Mouse (Mus musculus): ENCODE data around the gene Src.
"Not testable (repeated sequence)": the region's sequence is repeated elsewhere in the genome, so short reads cannot be mapped to it uniquely, and the experiment has no call there.

Gene Src

DNA sequence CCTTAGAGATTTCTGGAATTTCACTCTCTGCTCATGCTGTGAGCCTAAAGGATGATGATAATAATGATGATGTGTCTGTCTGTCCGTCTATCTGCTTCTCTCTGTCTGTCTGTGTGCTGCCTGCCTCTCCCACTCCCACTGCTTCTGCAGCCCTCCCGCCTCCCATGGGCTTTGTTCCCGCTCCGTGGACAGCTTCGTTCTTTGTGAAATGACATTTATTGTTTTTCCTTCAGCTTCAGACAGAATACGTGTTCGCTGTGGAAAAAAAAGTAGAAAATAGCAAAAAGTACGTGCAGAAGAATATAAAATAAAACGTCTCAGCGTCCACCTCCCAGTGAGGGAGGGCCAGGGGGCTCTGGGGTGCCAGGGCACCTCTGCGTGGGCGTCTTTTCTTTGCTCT, 64.5 kb downstream of the Src start:
- no peak for DNase-seq

GRCm38 (mm10) chr2:157486559-157486958, 68.3 kb downstream of the Src start:
- DNase-seq, result not testable (repeated sequence)

- DNase-seq, result no peak
Observed at GRCm38 (mm10) chr2:157486981-157487656, 68.9 kb downstream of the Src start.

DNA sequence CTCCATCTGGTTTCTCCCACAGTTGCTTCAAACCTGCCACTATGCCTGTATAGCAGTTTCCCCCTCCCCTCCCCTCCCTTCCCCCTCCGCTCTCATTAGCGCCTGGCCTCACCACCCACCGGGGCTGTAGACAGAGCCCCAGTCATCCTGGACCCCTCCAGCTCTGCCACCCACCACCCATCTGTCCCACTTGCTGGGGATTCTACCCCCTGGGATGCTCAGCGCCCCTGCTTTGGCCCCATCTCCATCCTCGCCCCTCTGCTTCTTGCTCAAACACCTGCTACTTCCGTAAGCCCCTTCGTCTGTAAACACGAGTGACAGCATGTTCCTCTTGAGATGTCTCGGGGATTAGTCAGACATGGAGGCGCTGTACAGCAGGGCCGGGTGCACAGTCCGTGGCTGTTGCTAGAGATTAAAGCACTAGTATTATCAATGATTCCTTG, 69.5 kb downstream of the Src start:
- no peak for DNase-seq

DNA sequence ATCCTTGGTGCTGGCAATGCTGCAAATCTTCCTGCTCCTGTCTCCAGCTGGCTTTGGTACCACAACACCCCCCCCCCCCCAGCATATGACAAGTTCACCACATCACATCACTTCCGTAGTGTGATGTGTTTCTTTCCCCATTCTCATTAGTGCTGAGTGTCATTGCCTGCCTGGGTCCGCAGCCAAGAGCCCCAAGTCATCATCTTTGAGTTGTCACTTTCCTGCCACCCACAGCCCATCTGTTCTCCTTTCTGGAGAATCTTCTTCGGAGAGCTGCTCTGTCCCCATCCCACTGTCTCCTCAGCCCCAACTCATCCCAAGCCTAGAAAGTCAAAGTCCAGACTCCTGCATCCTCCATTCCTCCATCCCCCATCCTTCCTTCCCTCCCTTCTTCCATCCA, 75.0 kb downstream of the Src start:
- no peak for DNase-seq

GRCm38 (mm10) chr2:157498529-157498928, 80.3 kb downstream of the Src start:
- DNase-seq, result no peak

GRCm38 (mm10) chr2:157500364-157500763, 82.1 kb downstream of the Src start:
- no peak for DNase-seq

DNA sequence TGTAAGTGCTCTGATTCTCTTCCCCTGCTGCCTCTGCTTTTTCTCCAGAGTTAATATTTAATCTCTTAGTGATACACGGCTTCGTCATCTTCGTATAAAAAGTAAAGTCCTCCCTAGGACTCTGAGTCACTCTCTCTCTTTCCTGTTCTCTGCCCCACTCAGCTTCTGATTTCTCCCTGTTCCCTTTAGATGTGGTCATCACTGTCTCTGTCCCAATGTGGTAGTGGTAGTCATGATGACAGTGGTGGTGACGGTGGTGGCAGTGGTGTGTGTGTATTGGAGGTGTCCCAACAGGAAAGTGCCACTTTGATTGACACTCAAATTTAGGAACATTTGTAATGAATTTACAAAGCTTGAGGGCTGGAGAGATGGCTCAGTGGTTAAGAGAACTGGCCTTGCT, 83.1 kb downstream of the Src start:
- no peak for DNase-seq

GRCm38 (mm10) chr2:157506779-157507178, 88.5 kb downstream of the Src start:
- no peak for DNase-seq

GRCm38 (mm10) chr2:157509182-157509581, 90.9 kb downstream of the Src start:
- no peak for DNase-seq

DNA sequence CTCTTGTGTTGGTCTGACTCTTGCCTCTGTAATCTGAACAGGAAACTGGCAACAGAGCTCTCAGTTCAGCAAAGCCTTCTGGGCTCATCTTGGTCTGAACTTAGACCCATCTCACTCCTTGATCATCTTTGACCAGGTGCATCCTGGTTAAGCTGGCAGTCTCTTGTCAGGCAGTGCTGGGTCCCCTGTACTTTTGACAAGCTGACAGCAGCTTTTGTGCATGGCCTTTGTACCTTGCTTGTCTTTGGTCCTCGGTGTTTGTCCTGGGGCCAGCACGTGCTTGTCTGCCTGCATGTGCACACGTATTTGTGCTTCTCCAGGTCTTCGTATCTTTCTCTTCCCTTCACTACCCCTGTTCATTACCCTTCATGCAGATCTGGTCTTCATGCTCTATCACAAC, 91.8 kb downstream of the Src start:
- no peak for DNase-seq

- no peak for DNase-seq
Observed at GRCm38 (mm10) chr2:157512859-157513258, 94.6 kb downstream of the Src start.

DNA sequence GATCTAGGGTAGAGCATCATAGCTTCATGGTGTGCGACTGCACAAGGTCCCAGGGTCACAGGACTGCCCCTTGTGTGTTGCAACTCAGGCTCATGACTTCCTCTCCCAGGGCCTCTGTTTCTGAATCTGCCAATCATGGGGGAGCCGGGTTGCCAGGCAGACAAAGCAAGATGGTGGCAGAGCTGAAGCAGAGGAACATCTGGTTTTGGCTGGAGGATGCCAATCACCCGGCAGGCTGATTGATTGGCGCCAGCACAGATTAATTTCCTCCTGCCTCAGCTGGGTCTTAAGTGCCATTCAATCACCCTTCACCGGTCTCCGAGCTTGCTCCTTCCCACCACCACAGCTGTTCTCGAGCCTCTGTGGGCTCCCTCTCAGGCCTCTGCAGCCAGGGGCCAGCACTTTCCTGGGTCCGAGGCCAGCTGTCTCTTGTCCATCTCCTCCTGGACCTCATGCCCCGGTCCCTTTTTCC, 95.5 kb downstream of the Src start:
- DNase-seq, result no peak

DNA sequence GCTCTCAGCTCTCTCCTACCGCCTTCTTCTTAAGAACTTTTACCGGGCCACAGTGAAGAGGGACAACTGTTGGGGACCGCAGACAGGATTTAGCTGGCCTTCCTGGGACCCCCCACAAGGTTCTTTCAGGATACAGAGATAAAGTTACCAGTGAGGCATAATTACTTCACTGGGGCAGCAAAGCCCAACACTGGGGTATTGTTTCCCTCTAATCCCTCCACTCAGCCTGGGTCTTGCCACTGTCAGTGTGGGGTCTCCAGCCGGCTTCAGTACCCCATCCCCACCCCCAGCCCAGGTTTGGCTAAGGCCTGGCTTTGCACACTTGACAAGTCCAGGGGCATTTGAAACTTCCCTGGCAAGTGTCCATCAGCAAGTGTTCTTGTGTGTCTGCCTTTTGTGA, 96.1 kb downstream of the Src start:
- no peak for DNase-seq

GRCm38 (mm10) chr2:157517526-157517925, 99.3 kb downstream of the Src start:
- no peak for DNase-seq

GRCm38 (mm10) chr2:157518451-157518850, 100.2 kb downstream of the Src start:
- DNase-seq, result no peak

GRCm38 (mm10) chr2:157519452-157519851, 101.2 kb downstream of the Src start:
- DNase-seq, result no peak

GRCm38 (mm10) chr2:157520496-157520895, 102.3 kb downstream of the Src start:
- no peak for DNase-seq

Measured in cerebellum, adult 8-10 months (tissue).